Mouse (Mus musculus) heart, embryonic 15.5 days (tissue): Measurements from ENCODE around the gene 4930447C04Rik. TPM values are rescaled to one million over a fixed set of nuclear protein-coding genes. Genes with fewer than 3 reads are reported as not detected.
A peak's percentile ranks its signal among the peaks of the same experiment; 100 is the strongest.

Experiments
- ATAC-seq: fragments of 200-750 bp; cut with Nextera tagmentation; replicated peaks from 2 replicates; pipeline ENCODE4 v1.8.0; 2017; ENCODE audit warnings: low read depth, moderate TSS enrichment; ENCODE audit not compliant: insufficient number of reproducible peaks, insufficient read depth, low FRiP score
- H3K27ac ChIP-seq: fragments of 300-500 bp; sonication (generic); 2 replicates; pipeline ENCODE4 v1.5.1; 2015; ENCODE audit warnings: mild to moderate bottlenecking, inconsistent platforms
- H3K27me3 ChIP-seq: fragments of 300-500 bp; sonication (generic); 2 replicates; pipeline ENCODE4 v1.6.1; 2015; ENCODE audit warnings: inconsistent platforms
- H3K36me3 ChIP-seq: fragments of 300-500 bp; sonication (generic); 2 replicates; pipeline ENCODE4 v1.6.1; 2015; ENCODE audit warnings: mild to moderate bottlenecking, inconsistent platforms
- H3K4me1 ChIP-seq: fragments of 300-500 bp; sonication (generic); replicated peaks from 2 replicates; pipeline ENCODE4 v1.6.1; 2015; ENCODE audit warnings: inconsistent platforms
- H3K4me2 ChIP-seq: fragments of 300-500 bp; sonication (generic); 2 replicates; pipeline ENCODE4 v1.6.1; 2015; ENCODE audit warnings: inconsistent platforms, mild to moderate bottlenecking, moderate library complexity
- H3K4me3 ChIP-seq: fragments of 300-500 bp; sonication (generic); 2 replicates; pipeline ENCODE4 v1.5.1; 2015; ENCODE audit warnings: mild to moderate bottlenecking, inconsistent platforms
- H3K9ac ChIP-seq: fragments of 300-500 bp; sonication (generic); 2 replicates; pipeline ENCODE4 v1.6.1; 2015; ENCODE audit warnings: mild to moderate bottlenecking, inconsistent platforms
- H3K9me3 ChIP-seq: fragments of 300-500 bp; sonication (generic); replicated peaks from 2 replicates; pipeline ENCODE4 v1.6.1; 2016; ENCODE audit warnings: inconsistent platforms
- WGBS: fragments of 180-500 bp; shearing (Covaris S2); methylation state at CpG from one replicate; pipeline ENCODE4 v1.1.7; 2015; ENCODE audit warnings: mixed read lengths; 5-methylcytosine and 5-hydroxymethylcytosine counted together
- polyA plus RNA-seq: library from polyadenylated mRNA; unstranded; fragments of >200 nt; fragmentation: Nextera tagmentation; extraction: Ambion mirVana; gene quantifications from 2 replicates; pipeline ENCODE4 v1.2.1, GENCODE M21; 2015

4930447C04Rik gene
- polyA plus RNA-seq, 1 experiment from 2014 or later: 1.9 TPM

DNA sequence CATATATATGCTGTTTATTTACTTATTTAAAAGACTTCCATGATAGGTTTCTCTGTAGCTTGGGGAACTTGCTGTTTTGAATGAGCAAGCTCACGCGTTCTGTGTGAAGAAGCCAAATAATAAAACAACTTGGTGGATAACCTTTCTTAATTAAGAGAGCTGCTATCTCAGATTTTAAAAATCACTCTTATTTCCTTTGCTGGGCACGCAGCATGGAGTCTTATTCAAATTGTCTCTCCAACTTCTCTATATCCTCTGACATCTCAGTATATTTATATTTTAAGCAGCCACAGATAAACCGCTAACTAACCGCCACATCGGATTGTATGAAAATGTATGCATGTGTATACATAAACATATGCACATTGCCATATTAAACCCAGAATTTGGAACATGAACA, 1.6 kb upstream of the 4930447C04Rik start:
- 27% methylated on average over 6 of the region's 6 CpGs for WGBS
- H3K27ac ChIP-seq: no peak overlapping the region
- no peaks in the 10 kb centered on the region for H3K9me3 ChIP-seq
- no peak for ATAC-seq
- no peak overlapping the region for H3K4me2 ChIP-seq
- H3K4me1 ChIP-seq: peaks cover 25% of the 10 kb centered on the region
- no peak overlapping the region for H3K9ac ChIP-seq
- H3K27me3 ChIP-seq: peaks cover 98% of the 10 kb centered on the region
- H3K4me3 ChIP-seq: no peak overlapping the region
- no peaks in the 10 kb centered on the region for H3K36me3 ChIP-seq

DNA sequence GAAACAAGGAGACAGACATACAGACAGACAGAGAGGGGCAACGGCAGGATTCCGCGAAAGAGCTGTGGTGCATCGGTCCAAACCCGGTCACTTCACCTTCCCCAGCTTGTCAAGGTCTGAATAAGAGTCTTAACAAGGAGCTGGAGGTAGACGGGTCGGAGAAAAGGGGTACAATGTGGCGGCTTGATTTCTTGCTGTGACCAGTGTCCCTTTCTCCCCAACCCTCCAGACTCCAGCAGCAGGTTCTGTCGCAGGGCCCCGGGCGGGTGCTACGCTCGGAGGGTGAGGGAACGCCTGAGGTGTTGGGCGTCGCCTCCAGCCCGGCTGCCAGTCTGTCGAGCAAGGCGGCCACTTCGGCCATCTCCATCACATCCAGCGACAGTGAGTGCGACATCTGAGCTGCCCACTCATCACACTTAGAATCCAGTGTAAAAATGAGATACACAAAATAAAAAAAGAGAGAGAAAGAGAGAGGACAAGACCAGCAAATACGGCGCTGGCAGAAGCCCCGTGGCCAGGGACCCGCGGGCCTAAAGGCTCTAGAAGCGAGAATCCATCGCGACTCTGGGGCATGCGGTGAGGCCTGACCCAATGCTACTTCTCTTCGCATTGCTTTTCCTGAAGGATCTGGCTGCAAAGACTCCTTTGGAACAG, 951 bp upstream of the 4930447C04Rik start:
- Histone ChIP-seq H3K4me2 (no peak overlapping the region), H3K9ac (no peak overlapping the region), H3K9me3 (no peaks in the 10 kb centered on the region), H3K27ac (no peak overlapping the region), H3K36me3 (no peaks in the 10 kb centered on the region), H3K4me3 (no peak overlapping the region), H3K27me3 (peaks cover 98% of the 10 kb centered on the region), H3K4me1 (peaks cover 25% of the 10 kb centered on the region)
- no peak for ATAC-seq
- 2% methylated on average over 32 of the region's 32 CpGs for WGBS

DNA sequence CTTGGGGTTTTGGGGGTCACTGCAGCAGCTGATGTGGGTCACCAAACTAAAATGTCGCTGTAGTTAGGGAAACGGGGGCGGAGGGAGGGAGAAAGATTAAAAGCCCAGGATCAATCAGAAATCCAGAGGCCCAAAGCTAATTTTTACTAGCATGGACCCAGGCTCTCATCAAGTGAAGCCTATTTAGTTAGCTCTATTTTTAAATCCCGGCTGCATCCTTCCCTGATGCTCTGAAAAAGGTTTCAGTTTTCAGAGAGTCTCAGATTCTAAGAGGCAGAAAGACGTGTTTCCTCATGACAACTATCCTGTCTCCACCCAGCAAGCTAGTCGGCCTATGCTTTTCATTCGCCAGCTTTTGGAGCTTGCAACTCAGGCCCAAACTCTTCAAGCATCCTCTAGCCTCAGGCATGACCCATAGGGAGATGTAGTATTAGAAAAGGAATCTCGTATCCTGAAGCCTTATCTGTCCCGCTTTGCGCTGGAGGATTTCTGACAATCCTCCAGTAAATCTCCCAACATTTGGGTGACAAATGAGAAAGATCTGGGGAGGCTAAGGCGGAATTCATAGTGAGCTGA, 336 bp upstream of the 4930447C04Rik start:
- no peak for ATAC-seq
- Histone ChIP-seq H3K36me3 (no peaks in the 10 kb centered on the region), H3K9ac (no peak overlapping the region), H3K4me1 (peaks cover 25% of the 10 kb centered on the region), H3K4me2 (no peak overlapping the region), H3K27me3 (peaks cover 97% of the 10 kb centered on the region), H3K4me3 (no peak overlapping the region), H3K27ac (no peak overlapping the region), H3K9me3 (no peaks in the 10 kb centered on the region)
- 7% methylated on average over 11 of the region's 11 CpGs for WGBS

DNA sequence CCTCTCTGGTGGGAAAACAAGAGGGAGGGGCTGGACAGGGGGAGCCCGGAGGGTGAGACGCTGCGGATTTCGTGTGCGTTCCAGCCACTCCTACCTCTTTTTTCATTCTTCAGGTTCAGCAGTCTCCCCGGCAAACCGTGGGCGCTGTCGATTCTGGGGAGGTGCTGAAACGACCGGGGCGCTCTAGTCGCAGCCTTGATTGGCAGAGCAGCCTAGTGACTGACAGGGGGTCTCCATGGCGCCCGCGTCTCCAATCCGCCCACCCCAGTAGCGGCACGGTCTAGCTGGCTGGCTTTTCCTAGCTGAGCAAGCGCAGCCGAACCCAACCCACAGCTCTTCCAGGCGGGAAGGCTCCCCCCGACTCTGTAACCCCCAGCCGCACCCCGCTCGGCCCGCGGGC, 958 bp downstream of the 4930447C04Rik start, which contains the start of gene Six6:
TSS of gene Six6 (plus strand) at position 277 of the 400 bp plus-strand sequence.
- Histone ChIP-seq H3K4me2 (peak within 1 kb of the TSS; percentile 48), H3K4me3 (peak within 1 kb of the TSS; percentile 29), H3K9me3 (no peaks in the 10 kb centered on the region), H3K36me3 (no peaks in the 10 kb centered on the region), H3K9ac (no peak within 1 kb of the TSS), H3K27me3 (peaks cover 90% of the 10 kb centered on the region), H3K4me1 (peaks cover 13% of the 10 kb centered on the region), H3K27ac (no peak within 1 kb of the TSS)
- WGBS: under 1% methylated on average over 28 of the region's 28 CpGs
- ATAC-seq: no peak

DNA sequence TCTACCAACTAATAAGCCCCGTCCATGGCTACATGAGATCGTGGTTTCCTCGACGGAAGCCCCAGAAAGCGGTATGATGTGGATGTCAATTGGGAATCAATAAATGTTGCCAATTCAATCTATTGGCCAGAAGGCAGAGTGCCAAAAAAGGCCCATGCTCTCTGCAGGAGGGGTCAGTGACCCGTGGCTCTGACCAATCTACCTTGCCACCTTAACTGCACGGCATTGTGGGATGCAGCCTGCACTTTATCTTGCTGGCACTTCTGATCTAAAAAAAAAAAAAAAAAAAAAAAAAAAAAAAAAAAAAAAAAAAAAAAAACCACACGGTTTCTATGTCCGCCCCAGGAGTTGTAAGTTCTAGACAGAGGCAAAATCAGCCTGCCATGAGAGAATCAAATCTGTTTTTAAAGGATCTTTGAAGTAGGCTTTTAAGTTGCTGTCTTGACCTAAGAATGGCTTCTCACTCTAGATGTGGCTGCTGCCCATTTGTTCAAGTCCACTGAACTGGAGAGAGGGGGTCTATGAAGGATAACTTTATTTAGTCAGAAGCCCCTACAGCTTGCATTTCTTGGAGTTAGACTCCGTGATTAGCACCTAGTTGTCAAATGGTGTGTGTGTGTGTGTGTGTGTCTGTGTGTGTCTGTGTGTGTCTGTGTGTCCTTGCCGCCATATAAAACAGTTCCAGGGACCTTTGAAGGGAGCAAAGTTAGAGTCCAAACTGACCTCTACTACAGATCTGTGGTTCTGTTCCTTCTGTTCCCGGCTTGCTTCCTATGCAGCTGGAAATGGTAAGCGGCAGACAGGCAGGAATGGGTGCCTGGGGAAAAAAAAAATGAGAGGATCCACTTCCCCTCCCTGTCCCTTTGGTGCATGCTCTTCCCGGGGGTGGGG, 1.7 kb downstream of the 4930447C04Rik start:
- peak overlapping the region; percentile 48; the same call in 1 of the 2 replicates for H3K4me2 ChIP-seq
- no peaks in the 10 kb centered on the region for H3K36me3 ChIP-seq
- H3K9me3 ChIP-seq: no peaks in the 10 kb centered on the region
- no peak for ATAC-seq
- H3K4me1 ChIP-seq: peaks cover 13% of the 10 kb centered on the region
- 10% methylated on average over 14 of the region's 14 CpGs for WGBS
- peaks cover 89% of the 10 kb centered on the region for H3K27me3 ChIP-seq
- no peak overlapping the region for H3K9ac ChIP-seq
- H3K4me3 ChIP-seq: peak overlapping the region; percentile 29
- H3K27ac ChIP-seq: no peak overlapping the region

DNA sequence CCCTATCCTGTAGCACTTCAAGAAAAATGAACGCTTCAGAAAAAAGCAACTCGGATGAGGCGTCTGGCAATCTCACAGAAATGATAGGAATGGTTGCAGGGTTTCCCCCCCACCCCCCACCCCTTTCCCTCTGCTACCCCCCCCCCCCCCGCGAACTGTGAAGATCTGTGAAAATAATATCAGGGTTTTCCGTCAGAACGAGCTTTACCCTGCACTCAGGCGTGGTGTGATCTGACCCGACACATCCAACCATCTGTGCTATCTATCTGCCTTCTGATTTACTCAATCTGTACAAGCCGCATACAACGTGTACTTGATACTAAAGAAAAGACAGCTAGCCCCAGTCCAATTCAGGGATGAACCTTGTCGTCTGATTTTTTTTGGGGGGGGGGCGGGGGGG, 2.4 kb downstream of the 4930447C04Rik start:
- peaks cover 13% of the 10 kb centered on the region for H3K4me1 ChIP-seq
- no peaks in the 10 kb centered on the region for H3K36me3 ChIP-seq
- no peak for ATAC-seq
- 5% methylated on average over 13 of the region's 13 CpGs for WGBS
- no peak overlapping the region for H3K9ac ChIP-seq
- H3K4me3 ChIP-seq: no peak overlapping the region
- no peak overlapping the region for H3K4me2 ChIP-seq
- H3K9me3 ChIP-seq: no peaks in the 10 kb centered on the region
- peaks cover 82% of the 10 kb centered on the region for H3K27me3 ChIP-seq
- no peak overlapping the region for H3K27ac ChIP-seq

DNA sequence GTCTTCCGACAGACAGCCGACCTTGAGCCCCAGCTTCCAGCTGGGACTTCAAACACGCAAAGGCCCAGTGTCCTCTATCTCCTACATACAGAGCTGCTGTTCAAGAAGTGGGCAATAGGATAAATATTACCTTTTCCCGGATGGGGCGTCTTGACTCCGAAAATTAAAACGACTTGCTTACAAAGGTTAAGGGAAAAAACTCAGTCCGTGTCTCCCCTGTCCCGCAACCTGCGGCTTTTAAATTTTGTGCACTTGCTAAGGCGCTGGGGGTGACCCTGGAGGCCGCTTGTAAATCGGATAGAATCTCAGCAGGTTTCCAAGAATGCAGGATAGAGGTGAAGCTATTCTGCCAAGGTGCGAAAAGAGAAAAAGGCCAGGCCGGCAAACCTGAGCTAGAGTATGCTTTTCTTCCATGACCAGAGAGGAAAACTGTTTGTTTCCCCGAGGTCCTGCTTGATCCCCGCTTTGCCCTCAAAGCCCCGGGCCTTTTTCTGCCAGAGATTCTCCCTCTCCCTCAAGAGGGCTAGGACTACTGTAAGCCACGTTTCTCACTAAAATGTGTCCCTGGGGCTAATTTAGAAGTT, 2.9 kb downstream of the 4930447C04Rik start:
- no peak for ATAC-seq
- Histone ChIP-seq H3K36me3 (no peaks in the 10 kb centered on the region), H3K27me3 (peaks cover 77% of the 10 kb centered on the region), H3K9me3 (no peaks in the 10 kb centered on the region), H3K9ac (no peak overlapping the region), H3K4me2 (no peak overlapping the region), H3K4me1 (peaks cover 13% of the 10 kb centered on the region), H3K4me3 (no peak overlapping the region), H3K27ac (no peak overlapping the region)
- 5% methylated on average over 19 of the region's 19 CpGs for WGBS

DNA sequence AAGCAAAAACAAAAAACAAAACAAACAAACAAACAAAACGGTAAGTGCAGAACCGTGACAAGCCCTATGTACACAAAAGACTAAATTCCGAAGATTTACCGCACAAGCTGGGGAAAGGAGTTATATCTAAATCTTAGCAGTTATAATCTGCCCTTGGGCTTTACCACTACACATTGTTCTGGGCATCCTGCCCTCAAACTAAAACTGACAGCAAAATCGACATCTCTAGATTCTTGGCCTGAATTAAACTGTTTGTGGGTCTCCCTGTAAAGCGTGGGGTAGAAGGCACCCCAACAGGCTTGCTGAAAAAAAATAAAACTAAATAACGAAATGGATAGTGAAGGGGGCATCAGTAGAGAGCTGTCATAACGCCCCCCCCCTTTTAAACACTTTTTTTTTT, 3.8 kb downstream of the 4930447C04Rik start:
- Histone ChIP-seq H3K9me3 (no peaks in the 10 kb centered on the region), H3K36me3 (no peaks in the 10 kb centered on the region), H3K4me2 (no peak overlapping the region), H3K9ac (no peak overlapping the region), H3K27me3 (peaks cover 70% of the 10 kb centered on the region), H3K4me1 (peaks cover 13% of the 10 kb centered on the region), H3K27ac (no peak overlapping the region), H3K4me3 (no peak overlapping the region)
- 36% methylated on average over 8 of the region's 8 CpGs for WGBS
- no peak for ATAC-seq

DNA sequence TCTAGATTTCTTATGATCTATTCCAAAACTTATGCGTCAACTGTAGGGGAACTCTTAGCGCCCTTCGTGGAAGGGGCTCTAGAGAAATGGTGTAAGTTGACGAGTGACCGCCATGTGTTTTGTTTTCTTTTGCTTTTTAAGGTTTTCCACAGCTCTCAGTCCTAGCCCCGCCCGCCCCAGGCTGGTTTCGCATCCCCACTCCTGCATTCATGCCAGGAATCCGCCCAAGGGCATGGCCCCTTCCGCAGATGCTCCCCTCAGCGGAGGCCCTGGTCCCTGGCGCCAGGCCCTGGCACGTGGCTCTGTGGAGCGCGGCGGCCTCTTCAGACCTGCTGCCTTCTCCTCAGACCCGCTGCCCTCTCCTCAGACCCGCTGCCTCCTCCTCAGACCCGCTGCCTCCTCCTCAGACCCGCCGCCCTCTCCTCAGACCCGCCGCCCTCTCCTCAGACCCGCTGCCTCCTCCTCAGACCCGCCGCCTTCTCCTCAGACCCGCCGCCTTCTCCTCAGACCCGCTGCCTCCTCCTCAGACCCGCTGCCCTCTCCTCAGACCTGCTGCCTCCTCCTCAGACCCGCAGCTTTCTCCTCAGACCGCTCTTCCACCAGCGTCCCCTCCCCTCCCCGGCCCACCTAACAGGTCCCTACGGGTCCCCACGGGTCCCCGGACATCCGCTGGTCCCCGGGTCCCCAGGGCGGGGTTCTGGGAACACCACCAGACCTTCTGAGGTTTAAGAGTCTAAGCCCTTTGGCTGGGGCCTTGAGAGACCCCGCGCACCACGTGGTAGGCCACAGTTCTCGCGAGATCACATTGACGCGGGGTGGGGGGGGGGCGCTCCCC, 23.2 kb downstream of the 4930447C04Rik start:
- H3K36me3 ChIP-seq: no peaks in the 10 kb centered on the region
- peak overlapping the region; percentile 86 for H3K4me2 ChIP-seq
- ATAC-seq: no peak; the same call in 1 of the 2 replicates
- H3K4me3 ChIP-seq: peak overlapping the region; percentile 49
- H3K27ac ChIP-seq: no peak overlapping the region
- peak overlapping the region; percentile 54 for H3K9ac ChIP-seq
- H3K4me1 ChIP-seq: peaks cover 10% of the 10 kb centered on the region; the same call in 1 of the 2 replicates
- H3K27me3 ChIP-seq: peaks cover 2% of the 10 kb centered on the region; the same call in 1 of the 2 replicates
- no peaks in the 10 kb centered on the region; the same call in 1 of the 2 replicates for H3K9me3 ChIP-seq
- WGBS: 12% methylated on average over 46 of the region's 48 CpGs

DNA sequence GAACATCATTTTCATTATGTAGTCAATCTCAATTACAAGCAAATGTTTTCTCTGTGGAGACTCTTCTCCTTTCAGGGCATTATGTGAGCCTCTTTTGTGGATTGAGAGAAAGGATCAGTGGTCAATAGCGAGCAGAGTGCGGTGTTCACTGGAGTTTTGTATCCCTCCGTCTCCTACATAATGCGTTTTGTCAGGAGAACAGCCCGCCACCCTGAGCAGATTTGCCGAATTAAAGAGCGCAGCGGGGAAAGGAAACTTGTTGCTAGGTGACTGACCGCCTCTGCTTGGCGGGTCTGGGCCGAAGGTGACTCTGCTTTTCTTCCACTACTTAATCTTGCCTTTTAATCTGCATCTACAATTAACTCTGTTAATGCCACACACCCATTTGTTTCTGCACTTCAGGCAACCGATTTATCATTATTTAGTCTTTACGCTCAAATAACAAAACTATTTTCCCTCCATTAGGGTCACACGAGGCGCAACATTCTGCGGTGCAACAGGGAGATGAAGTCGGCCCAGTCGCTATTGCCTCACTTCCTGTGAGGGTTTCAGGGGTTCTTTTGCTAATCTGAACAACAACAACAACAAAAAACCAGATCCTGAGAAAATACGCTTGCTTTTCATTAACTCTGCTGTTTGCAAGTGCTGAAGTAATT, 86.1 kb downstream of the 4930447C04Rik start:
- Histone ChIP-seq H3K4me2 (peak overlapping the region; percentile 47), H3K9me3 (no peaks in the 10 kb centered on the region), H3K9ac (no peak overlapping the region), H3K36me3 (no peaks in the 10 kb centered on the region), H3K4me3 (peak overlapping the region; percentile 21; the same call in 1 of the 2 replicates), H3K27ac (no peak overlapping the region), H3K4me1 (peaks cover 6% of the 10 kb centered on the region), H3K27me3 (peaks cover 57% of the 10 kb centered on the region)
- no peak for ATAC-seq
- WGBS: 6% methylated on average over 19 of the region's 19 CpGs
